Mouse (Mus musculus): ENCODE data around the gene Oxnad1.

DNA sequence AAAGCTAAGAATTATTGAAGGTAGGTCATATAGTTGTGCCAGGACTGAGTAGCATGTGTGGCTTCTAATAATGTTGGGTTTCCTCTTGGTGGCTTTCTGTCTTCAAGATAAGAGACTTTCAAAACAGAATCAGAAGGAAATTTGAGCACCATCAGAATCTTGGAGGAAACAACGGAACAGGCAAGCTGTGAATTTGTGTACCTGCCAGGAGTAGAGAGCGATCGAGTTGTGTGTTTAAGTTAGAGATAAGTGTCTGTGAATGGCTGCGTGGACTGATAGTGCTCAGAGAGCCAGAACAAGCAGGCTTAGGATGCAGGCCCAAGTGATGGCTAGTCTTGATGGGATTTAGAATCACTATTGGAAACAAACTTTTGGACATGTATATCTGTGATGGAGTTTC, 46.7 kb downstream of the Oxnad1 start:
- TF ChIP-seq CTCF (conservative IDR thresholded peaks at IDR 0.05; ENCODE audit: insufficient read depth, insufficient read length, low read depth, low read length) (no peak), POLR2A (IDR thresholded peaks at IDR 0.05; ENCODE audit: low read depth, low read length) (no peak)
